Mouse (Mus musculus) neural tube, embryonic 12.5 days (tissue): ENCODE measurements around the gene Qser1. TPM values are rescaled to one million over a fixed set of nuclear protein-coding genes. Genes with fewer than 3 reads are reported as not detected.
"Not testable (repeated sequence)": the region's sequence is repeated elsewhere in the genome, so short reads cannot be mapped to it uniquely, and the experiment has no call there.

ENCODE experiments used
- ATAC-seq: fragments of 200-750 bp; cut with Nextera tagmentation; 2 replicates; pipeline ENCODE4 v1.8.0; 2017; ENCODE audit warnings: low read depth, mild to moderate bottlenecking, moderate TSS enrichment, moderate library complexity; ENCODE audit not compliant: low FRiP score
- H3K27ac ChIP-seq: fragments of 300-500 bp; sonication (generic); 2 replicates; pipeline ENCODE4 v1.5.1; 2016
- H3K27me3 ChIP-seq: fragments of 300-500 bp; sonication (generic); replicated peaks from 2 replicates; pipeline ENCODE4 v1.6.1; 2016; ENCODE audit warnings: mild to moderate bottlenecking
- H3K36me3 ChIP-seq: fragments of 300-500 bp; sonication (generic); 2 replicates; pipeline ENCODE4 v1.6.1; 2016; ENCODE audit warnings: mild to moderate bottlenecking
- H3K4me1 ChIP-seq: fragments of 300-500 bp; sonication (generic); 2 replicates; pipeline ENCODE4 v1.6.1; 2016
- H3K4me2 ChIP-seq: fragments of 300-500 bp; sonication (generic); replicated peaks from 2 replicates; pipeline ENCODE4 v1.6.1; 2016; ENCODE audit warnings: mild to moderate bottlenecking
- H3K4me3 ChIP-seq: fragments of 300-500 bp; sonication (generic); 2 replicates; pipeline ENCODE4 v1.5.1; 2016
- H3K9ac ChIP-seq: fragments of 300-500 bp; sonication (generic); 2 replicates; pipeline ENCODE4 v1.6.1; 2016; ENCODE audit warnings: mild to moderate bottlenecking
- H3K9me3 ChIP-seq: fragments of 300-500 bp; sonication (generic); 2 replicates; pipeline ENCODE4 v1.6.1; 2016; ENCODE audit warnings: mild to moderate bottlenecking
- WGBS: fragments of 180-500 bp; shearing (Covaris S2); methylation state at CpG from one replicate; pipeline ENCODE4 v1.1.7; 2016; 5-methylcytosine and 5-hydroxymethylcytosine counted together
- polyA plus RNA-seq: library from polyadenylated mRNA; unstranded; fragments of >200 nt; fragmentation: Nextera tagmentation; extraction: Ambion mirVana; gene quantifications from 2 replicates; pipeline ENCODE4 v1.2.1, GENCODE M21; 2016

The Qser1 gene
- 7.6 and 8.7 TPM in 2 replicates for polyA plus RNA-seq

DNA sequence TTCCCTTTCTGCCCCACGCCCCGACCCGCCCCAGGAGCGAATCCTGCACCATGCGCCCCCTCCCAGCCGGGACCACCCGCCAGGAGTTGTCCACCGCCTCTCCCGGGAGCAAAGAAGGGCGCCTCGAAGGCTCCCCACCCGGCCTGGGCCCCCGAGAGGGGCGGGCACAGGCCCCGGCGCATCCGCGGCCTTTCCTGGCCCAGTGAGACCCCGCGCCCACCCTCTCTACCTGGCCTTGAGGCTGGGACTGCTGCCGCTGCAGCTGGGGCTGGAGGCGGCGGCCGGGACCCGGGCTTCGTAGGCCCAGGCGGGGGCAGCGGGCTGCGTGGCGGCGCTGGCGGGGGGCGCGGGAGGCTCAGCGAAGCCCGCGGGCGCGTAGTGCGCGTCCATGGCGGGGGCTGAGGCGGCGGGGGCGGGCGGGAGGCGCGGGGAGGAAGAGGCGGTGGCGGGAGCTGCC, at the start of gene Qser1:
Gene Qser1, minus strand, starts transcription at position 390 of the 457 bp plus-strand sequence.
- peak within 1 kb of the TSS; percentile 65 for H3K4me2 ChIP-seq
- no peaks in the 10 kb centered on the region for H3K36me3 ChIP-seq
- H3K4me1 ChIP-seq, result peaks cover 10% of the 10 kb centered on the region; the same call in 1 of the 2 replicates
- H3K27ac ChIP-seq, result peak within 1 kb of the TSS; percentile 95
- H3K4me3 ChIP-seq, result peak within 1 kb of the TSS; percentile 81
- peak within 1 kb of the TSS; percentile 96 for H3K9ac ChIP-seq
- H3K9me3 ChIP-seq, result no peaks in the 10 kb centered on the region
- ATAC-seq, result peak; percentile 75
- H3K27me3 ChIP-seq, result no peaks in the 10 kb centered on the region
- under 1% methylated on average over 34 of the region's 50 CpGs for WGBS

DNA sequence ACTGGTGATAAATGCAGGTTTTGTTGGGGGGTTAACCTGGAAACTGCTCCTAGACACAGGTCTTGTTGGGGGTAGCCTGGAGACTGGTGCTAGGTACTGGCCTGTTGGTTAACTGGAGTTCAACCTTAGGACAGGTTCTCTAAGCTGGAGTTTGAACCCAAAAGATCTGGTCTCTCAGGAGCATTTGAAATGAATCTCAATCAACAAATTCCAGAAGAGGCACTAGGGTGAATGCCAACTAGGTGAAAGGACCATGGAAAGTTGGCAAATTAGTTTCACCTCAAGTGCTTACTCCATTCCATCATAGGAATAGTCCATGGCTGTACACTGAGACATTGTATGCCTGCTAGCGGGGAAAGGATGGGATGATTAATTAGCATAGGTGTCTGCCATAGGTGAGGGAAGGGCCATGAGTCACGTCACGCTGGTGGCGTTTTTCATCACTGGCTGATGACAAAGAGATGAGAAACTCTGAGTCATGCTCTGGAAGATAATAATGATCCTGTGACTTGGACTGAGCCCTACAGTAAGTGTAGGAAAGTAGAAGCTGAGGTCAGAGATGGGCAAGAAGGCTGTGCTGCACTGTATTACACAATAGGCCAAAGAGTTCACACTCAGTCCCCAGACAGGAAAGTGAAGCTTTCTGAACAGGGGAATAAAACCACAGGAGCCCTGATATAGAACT, 47.8 kb upstream of the Qser1 start:
- WGBS, result 89% methylated on average over 4 of the region's 4 CpGs
- no peak overlapping the region for H3K9ac ChIP-seq

DNA sequence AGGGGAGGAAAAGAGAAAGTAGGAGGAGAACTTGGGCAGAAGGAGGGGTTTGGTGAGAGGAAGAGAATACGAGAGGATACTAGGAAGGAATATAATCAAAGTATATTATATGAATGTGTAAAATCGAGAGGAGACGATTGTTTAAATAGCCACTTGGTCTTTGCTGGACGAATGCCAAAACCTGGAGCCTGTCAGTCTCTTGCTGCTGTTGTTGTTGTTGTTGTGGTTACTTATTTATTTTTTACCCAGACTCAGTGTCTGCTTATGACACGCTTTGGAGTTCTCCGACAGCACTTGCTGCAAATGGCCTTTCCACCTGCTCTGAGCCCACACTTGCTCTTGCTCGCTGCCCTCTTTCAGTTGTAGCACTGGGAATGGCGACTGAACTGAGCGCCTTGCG, 43.9 kb upstream of the Qser1 start:
- H3K9ac ChIP-seq, result no peak overlapping the region
- no peaks in the 10 kb centered on the region for H3K9me3 ChIP-seq
- H3K4me1 ChIP-seq, result no peaks in the 10 kb centered on the region
- 87% methylated on average over 10 of the region's 10 CpGs for WGBS
- no peak overlapping the region for H3K27ac ChIP-seq
- no peak overlapping the region for H3K4me2 ChIP-seq
- no peak overlapping the region for H3K4me3 ChIP-seq
- H3K27me3 ChIP-seq, result no peaks in the 10 kb centered on the region
- ATAC-seq, result no peak
- no peaks in the 10 kb centered on the region for H3K36me3 ChIP-seq

More for the DNA sequence above, 47.8 kb upstream of the Qser1 start:
- H3K4me2 ChIP-seq, result no peak overlapping the region
- H3K36me3 ChIP-seq, result no peaks in the 10 kb centered on the region
- no peak overlapping the region for H3K27ac ChIP-seq
- H3K27me3 ChIP-seq, result no peaks in the 10 kb centered on the region
- ATAC-seq, result no peak
- no peak overlapping the region for H3K4me3 ChIP-seq
- H3K9me3 ChIP-seq, result no peaks in the 10 kb centered on the region
- no peaks in the 10 kb centered on the region for H3K4me1 ChIP-seq

DNA sequence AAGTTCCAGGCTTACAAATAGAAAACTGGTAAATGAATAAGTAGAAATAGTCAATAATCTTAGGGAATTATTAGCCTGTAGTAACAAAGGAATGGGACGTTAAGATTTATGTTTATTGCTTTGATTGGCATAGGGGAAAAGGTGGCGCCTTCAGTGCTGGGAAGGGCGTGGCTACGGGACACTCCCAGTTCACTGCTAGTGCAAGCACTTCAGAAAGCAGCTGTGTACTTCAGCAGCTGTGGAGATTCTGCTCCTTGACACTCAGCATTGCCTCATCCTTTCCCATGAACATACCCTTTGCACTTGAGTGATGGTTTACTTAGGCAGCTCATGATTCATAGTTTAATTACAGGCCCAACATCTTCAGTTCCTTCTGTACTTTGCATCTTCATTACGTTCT, 42.5 kb upstream of the Qser1 start:
- ATAC-seq, result no peak
- WGBS, result 70% methylated on average over 5 of the region's 5 CpGs
- Histone ChIP-seq H3K9me3 (no peaks in the 10 kb centered on the region), H3K27ac (no peak overlapping the region), H3K9ac (no peak overlapping the region), H3K4me2 (no peak overlapping the region), H3K36me3 (no peaks in the 10 kb centered on the region), H3K27me3 (no peaks in the 10 kb centered on the region), H3K4me1 (no peaks in the 10 kb centered on the region), H3K4me3 (no peak overlapping the region)

DNA sequence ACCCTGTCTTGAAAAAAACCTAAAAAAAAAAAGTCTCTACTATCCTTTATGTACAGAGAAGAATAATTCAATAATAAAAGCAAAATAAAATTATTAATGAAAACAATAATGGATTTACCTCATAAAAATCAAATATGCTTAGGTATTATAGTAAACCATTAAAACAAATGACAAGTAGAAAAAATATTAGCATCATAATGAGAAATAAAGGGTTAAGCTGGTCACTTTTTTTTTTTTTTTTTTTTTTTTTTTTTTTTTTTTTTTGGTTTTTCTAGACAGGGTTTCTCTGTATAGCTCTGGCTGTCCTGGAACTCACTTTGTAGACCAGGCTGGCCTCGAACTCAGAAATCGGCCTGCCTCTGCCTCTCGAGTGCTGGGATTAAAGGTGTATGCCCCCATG, 41.5 kb upstream of the Qser1 start:
- WGBS, result 92% methylated on average over 3 of the region's 3 CpGs
- not testable (repeated sequence) for H3K36me3 ChIP-seq, H3K4me2 ChIP-seq, H3K27ac ChIP-seq, H3K9ac ChIP-seq, ATAC-seq, H3K27me3 ChIP-seq, H3K4me1 ChIP-seq, H3K4me3 ChIP-seq, H3K9me3 ChIP-seq

DNA sequence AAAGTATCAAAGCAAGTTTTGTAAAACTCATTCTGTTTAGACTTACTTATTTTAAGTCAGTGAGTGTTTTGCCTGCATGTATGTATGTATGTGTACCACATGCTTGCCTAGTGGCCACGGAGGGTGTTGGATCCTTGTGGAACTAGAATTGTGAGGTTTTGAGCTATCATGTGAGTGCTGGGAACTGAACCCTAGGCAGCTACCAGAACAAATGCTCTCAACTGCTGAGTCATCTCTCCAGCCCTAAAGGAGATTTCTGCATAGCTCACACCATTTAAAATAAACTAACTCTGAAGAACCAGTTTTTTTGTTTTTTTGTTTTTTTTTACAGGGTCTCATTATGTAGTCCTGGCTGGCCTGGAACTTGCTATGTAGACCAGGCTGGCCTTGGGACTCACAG, 39.7 kb upstream of the Qser1 start:
- no peaks in the 10 kb centered on the region for H3K27me3 ChIP-seq
- no peak overlapping the region for H3K4me2 ChIP-seq
- H3K27ac ChIP-seq, result no peak overlapping the region
- WGBS, result 63% methylated on average over 1 of the region's 1 CpGs
- no peak for ATAC-seq
- no peaks in the 10 kb centered on the region for H3K9me3 ChIP-seq
- no peak overlapping the region for H3K9ac ChIP-seq
- no peaks in the 10 kb centered on the region for H3K4me1 ChIP-seq
- H3K4me3 ChIP-seq, result no peak overlapping the region
- no peaks in the 10 kb centered on the region for H3K36me3 ChIP-seq

DNA sequence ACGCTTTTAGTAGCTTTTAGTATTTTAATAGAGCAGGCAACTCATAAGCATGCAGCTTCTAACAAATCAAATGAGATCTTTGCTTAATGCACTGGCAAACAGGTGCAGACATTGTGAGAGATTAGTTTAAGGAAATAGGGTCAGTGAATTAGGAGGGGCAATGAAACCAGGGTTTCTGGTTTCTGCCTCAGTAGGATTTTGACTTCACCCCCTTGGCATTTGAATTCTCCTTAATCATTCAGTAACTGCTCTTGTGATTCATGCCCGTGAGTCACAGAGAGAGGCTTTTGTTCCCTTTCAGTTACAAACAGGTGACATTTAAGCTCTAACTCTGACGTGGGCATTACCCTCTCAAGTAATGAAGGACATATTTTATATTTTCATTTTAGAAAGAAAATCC, 39.2 kb upstream of the Qser1 start:
- 32% methylated on average over 3 of the region's 3 CpGs for WGBS

DNA sequence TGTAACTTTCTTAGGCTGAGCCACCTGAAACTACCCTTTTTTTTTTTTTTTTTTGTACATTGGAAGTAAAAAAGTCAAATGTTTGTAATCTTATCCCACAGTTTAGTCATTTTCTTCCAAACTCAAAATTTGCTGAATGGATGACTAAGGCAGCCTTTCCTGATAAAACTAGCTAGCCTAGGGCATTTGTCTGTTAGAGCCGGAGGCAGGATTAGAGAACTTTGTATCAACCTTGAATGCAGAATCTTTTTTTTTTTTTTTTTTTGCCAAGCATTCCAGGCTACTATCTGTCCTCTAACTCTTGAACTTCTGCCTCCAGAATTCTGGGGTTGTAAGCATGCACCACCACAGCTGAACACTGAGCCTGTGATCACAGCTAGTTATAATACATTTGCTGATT, 38.3 kb upstream of the Qser1 start:
- Histone ChIP-seq H3K36me3 (no peaks in the 10 kb centered on the region), H3K27ac (no peak overlapping the region), H3K4me3 (no peak overlapping the region), H3K4me2 (no peak overlapping the region), H3K9ac (no peak overlapping the region), H3K9me3 (no peaks in the 10 kb centered on the region), H3K4me1 (no peaks in the 10 kb centered on the region), H3K27me3 (peaks cover 5% of the 10 kb centered on the region; the same call in 1 of the 2 replicates)
- WGBS, result 86% methylated on average over 1 of the region's 1 CpGs
- no peak for ATAC-seq

More for the DNA sequence above, 39.2 kb upstream of the Qser1 start:
- no peak overlapping the region for H3K9ac ChIP-seq
- ATAC-seq, result no peak
- H3K27me3 ChIP-seq, result 0 out of 2 replicates have a peak, but pooled peaks cover 2% of the 10 kb centered on the region
- no peak overlapping the region for H3K27ac ChIP-seq
- no peaks in the 10 kb centered on the region for H3K9me3 ChIP-seq
- no peak overlapping the region for H3K4me3 ChIP-seq
- H3K4me2 ChIP-seq, result no peak overlapping the region
- H3K36me3 ChIP-seq, result no peaks in the 10 kb centered on the region
- no peaks in the 10 kb centered on the region for H3K4me1 ChIP-seq

DNA sequence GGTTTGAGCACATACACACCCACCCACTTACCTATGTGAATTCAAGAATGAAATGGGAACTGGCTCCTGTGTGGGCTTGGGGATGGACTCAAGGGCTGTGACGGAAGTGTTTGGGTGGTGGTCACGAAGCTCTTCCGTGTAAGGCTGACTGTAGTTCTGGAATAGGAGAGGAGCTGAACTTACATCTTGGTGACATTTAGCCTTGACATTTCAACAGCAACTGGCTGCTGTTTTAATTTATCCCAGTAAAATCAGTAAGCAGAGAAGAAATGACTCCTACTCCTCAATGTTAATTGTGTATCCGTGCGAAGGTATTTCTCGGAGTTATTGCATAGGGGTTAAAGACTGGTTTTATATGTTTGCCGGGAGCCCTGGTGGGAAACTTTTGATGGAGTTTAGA, 36.0 kb upstream of the Qser1 start:
- Histone ChIP-seq H3K4me3 (no peak overlapping the region), H3K36me3 (no peaks in the 10 kb centered on the region), H3K27me3 (peaks cover 20% of the 10 kb centered on the region), H3K4me2 (no peak overlapping the region), H3K9me3 (no peaks in the 10 kb centered on the region), H3K27ac (no peak overlapping the region), H3K9ac (no peak overlapping the region), H3K4me1 (peaks cover 8% of the 10 kb centered on the region; the same call in 1 of the 2 replicates)
- 90% methylated on average over 7 of the region's 7 CpGs for WGBS
- ATAC-seq, result no peak

DNA sequence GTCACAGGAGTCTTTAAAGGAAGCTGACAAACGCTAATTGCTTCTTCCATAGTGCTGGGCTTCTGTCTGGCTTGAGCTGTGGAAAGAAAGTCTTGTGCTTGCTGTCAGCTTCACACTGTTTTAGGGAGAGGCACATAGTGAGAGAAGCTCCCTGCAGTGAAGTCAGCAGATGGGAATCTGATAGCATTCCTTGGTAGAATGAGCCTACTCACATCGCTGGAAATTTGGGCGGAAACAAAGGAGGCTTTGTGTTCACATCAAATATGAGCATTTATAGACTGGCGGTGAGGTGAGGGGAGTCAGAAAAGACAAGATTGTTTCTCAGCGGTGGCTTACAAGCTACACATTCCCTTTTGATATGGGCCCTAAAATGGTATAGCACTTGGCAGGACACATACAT, 35.1 kb upstream of the Qser1 start:
- Histone ChIP-seq H3K27ac (no peak overlapping the region), H3K9me3 (no peaks in the 10 kb centered on the region), H3K4me3 (no peak overlapping the region), H3K4me1 (peaks cover 8% of the 10 kb centered on the region; the same call in 1 of the 2 replicates), H3K9ac (no peak overlapping the region), H3K36me3 (no peaks in the 10 kb centered on the region), H3K27me3 (peaks cover 20% of the 10 kb centered on the region), H3K4me2 (no peak overlapping the region)
- WGBS, result 47% methylated on average over 5 of the region's 5 CpGs
- ATAC-seq, result no peak

DNA sequence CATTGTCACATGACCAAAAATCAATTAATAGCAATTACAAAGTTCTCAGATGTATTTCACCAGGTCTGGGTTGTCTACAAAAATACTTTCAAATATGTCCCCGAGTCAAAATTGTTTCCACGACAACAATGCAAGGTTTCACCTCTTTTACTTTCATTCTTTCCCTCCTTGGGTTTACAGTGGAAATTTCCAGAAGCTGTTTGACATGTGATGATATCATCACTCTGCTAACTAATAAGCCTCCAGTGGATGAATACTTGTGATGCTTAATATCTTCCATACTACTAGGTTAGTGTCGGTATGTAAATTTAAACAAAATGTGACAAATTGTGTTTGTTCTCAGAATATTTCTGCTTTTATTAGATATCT, 33.4 kb upstream of the Qser1 start:
- Histone ChIP-seq H3K4me2 (peak overlapping the region; percentile 96), H3K27me3 (peaks cover 20% of the 10 kb centered on the region), H3K9ac (no peak overlapping the region), H3K36me3 (no peaks in the 10 kb centered on the region), H3K9me3 (no peaks in the 10 kb centered on the region), H3K27ac (no peak overlapping the region), H3K4me1 (peaks cover 8% of the 10 kb centered on the region; the same call in 1 of the 2 replicates), H3K4me3 (peak overlapping the region; percentile 48; the same call in 1 of the 2 replicates)
- no peak for ATAC-seq
- 76% methylated on average over 3 of the region's 3 CpGs for WGBS

DNA sequence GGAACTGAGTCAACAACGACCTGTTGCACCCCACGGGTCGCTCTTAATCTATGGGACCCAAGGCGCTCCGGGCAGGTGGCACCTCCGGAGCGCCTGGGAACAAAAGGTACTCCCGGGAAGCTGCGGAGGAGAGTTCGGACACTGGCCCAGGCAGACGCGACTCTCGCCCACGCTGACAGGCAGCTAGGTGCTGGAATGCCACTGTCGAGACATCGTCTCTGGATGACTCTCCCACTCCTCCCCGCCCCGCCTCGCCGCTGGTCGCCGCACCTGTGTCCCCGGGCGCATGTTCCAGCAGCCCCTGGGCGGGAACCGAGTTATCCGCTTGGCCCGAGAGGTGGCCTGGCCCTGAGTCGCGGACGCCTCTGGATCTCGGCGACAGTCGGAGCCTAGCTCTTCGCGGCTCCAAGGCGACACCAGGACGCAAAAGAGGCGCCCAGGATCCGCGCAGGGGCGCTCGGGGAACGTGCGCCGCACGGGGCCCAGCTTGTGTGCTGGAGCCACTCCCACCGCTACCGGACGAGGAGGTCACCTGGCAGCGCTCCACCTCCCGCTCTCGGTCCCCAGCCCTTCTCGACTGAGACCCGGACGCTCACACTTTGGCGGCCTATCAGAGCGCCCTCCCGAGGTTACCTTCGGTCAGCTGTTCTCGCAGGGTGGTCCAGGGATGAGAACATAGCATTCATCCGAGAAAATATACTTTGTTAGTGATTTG, 32.9 kb upstream of the Qser1 start, which contains the start of gene Prrg4:
Gene Prrg4, minus strand, starts transcription at position 601 of the 715 bp plus-strand sequence.
- H3K9ac ChIP-seq, result peak within 1 kb of the TSS; percentile 51
- under 1% methylated on average over 62 of the region's 62 CpGs for WGBS
- H3K4me1 ChIP-seq, result peaks cover 8% of the 10 kb centered on the region; the same call in 1 of the 2 replicates
- H3K36me3 ChIP-seq, result no peaks in the 10 kb centered on the region
- H3K4me2 ChIP-seq, result peak within 1 kb of the TSS; percentile 96
- H3K27ac ChIP-seq, result no peak within 1 kb of the TSS
- ATAC-seq, result peak; percentile 63
- no peaks in the 10 kb centered on the region for H3K9me3 ChIP-seq
- peaks cover 20% of the 10 kb centered on the region for H3K27me3 ChIP-seq
- H3K4me3 ChIP-seq, result peak within 1 kb of the TSS; percentile 48
